Mouse (Mus musculus) embryonic facial prominence, embryonic 11.5 days (tissue): ENCODE results near the gene Gstp1. TPM values are rescaled to one million over a fixed set of nuclear protein-coding genes. Genes with fewer than 3 reads are reported as not detected.
A peak's percentile ranks its signal among the peaks of the same experiment; 100 is the strongest.
"Not testable (repeated sequence)": the region's sequence is repeated elsewhere in the genome, so short reads cannot be mapped to it uniquely, and the experiment has no call there.

Experiments used
- ATAC-seq: fragments of 200-750 bp; cut with Nextera tagmentation; replicated peaks from 2 replicates; pipeline ENCODE4 v1.8.0; 2017; ENCODE audit warnings: low read depth; ENCODE audit not compliant: insufficient number of reproducible peaks, low FRiP score, low TSS enrichment
- DNase-seq: peaks from one replicate; pipeline ENCODE4 v3.0.0-alpha.2; 2015; ENCODE audit warnings: low spot score
- H3K27ac ChIP-seq: fragments of 300-500 bp; sonication (generic); replicated peaks from 2 replicates; pipeline ENCODE4 v1.5.1; 2014; ENCODE audit warnings: mild to moderate bottlenecking, low read depth, low read length, control low read depth
- H3K27me3 ChIP-seq: fragments of 300-500 bp; sonication (generic); 2 replicates; pipeline ENCODE4 v1.6.1; 2014; ENCODE audit warnings: mild to moderate bottlenecking, low read length, moderate library complexity, mixed read lengths; ENCODE audit not compliant: control insufficient read depth, insufficient read depth
- H3K36me3 ChIP-seq: fragments of 300-500 bp; sonication (generic); replicated peaks from 2 replicates; pipeline ENCODE4 v1.6.1; 2014; ENCODE audit warnings: low read depth, mild to moderate bottlenecking, low read length, moderate library complexity, mixed read lengths; ENCODE audit not compliant: control insufficient read depth, insufficient read depth
- H3K4me1 ChIP-seq: fragments of 300-500 bp; sonication (generic); 2 replicates; pipeline ENCODE4 v1.6.1; 2014; ENCODE audit warnings: low read length, mixed read lengths; ENCODE audit not compliant: control insufficient read depth, insufficient read depth
- H3K4me2 ChIP-seq: fragments of 300-500 bp; sonication (generic); 2 replicates; pipeline ENCODE4 v1.6.1; 2014; ENCODE audit warnings: low read depth, mild to moderate bottlenecking, control low read depth, low read length, moderate library complexity
- H3K4me3 ChIP-seq: fragments of 300-500 bp; sonication (generic); 2 replicates; pipeline ENCODE4 v1.5.1; 2014; ENCODE audit warnings: low read depth, low read length, control low read depth
- H3K9ac ChIP-seq: fragments of 300-500 bp; sonication (generic); replicated peaks from 2 replicates; pipeline ENCODE4 v1.6.1; 2014; ENCODE audit warnings: mild to moderate bottlenecking, control low read depth, low read length
- H3K9me3 ChIP-seq: fragments of 300-500 bp; sonication (generic); replicated peaks from 2 replicates; pipeline ENCODE4 v1.6.1; 2016; ENCODE audit warnings: mild to moderate bottlenecking, low read length, inconsistent platforms, mixed read lengths; ENCODE audit not compliant: control insufficient read depth
- WGBS: fragments of 180-500 bp; shearing (Covaris S2); extraction: QIAGEN DNeasy Blood & Tissue Kit; methylation state at CpG from one replicate; pipeline ENCODE4 v1.1.7; 2014; 5-methylcytosine and 5-hydroxymethylcytosine counted together
- polyA plus RNA-seq: library from polyadenylated mRNA; unstranded; fragments of >200 nt; fragmentation: Nextera tagmentation; extraction: Ambion mirVana; gene quantifications from 2 replicates; pipeline ENCODE4 v1.2.1, GENCODE M21; 2014

Gene Gstp1
- polyA plus RNA-seq, 1 experiment from 2014 or later, result 405 TPM

DNA sequence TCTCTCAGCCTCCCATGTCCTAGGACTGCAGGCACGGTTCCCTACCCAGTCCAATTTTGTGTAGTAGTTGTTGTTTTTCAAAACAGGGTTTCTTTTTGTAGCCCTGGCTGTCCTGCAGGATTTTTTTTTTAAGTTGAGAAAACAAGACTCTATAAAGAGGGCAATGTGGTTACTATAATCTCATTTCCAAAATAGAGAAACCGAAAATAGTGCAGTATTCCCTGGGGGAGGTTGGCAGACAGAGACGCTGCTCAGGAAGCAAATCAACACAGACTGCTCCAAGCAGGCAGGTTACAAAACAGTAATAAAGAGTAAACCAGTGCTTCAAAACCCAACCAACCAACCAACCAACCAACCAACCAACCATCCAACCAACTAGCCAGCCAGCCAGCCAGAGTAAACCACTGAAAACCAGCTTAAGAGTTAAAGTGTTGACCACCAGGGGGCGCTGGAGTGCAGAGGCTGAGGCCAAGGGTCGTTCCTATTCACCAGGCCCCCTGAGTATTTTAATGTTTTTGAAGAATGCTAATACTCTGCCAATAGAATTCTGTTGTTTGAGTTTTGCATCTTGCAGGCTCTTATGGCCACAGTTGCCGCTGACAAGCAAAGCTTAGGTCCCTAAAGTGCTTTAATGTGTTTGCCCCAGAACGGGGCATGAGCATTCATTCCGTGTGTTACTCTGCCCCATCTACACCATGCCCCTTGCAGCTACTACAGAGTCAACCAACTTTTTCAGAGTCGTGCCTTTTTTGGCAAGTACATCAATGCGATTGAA is 14.1 kb upstream of the Gstp1 start:
- no peak overlapping the region for H3K27ac ChIP-seq
- H3K4me2 ChIP-seq, result no peak overlapping the region
- H3K4me3 ChIP-seq, result no peak overlapping the region
- ATAC-seq (no peak), DNase-seq (peak; percentile 77)
- H3K4me1 ChIP-seq, result no peaks in the 10 kb centered on the region
- no peaks in the 10 kb centered on the region for H3K9me3 ChIP-seq
- H3K36me3 ChIP-seq, result no peaks in the 10 kb centered on the region
- no peak overlapping the region for H3K9ac ChIP-seq
- no peaks in the 10 kb centered on the region for H3K27me3 ChIP-seq
- 51% methylated on average over 10 of the region's 10 CpGs for WGBS

DNA sequence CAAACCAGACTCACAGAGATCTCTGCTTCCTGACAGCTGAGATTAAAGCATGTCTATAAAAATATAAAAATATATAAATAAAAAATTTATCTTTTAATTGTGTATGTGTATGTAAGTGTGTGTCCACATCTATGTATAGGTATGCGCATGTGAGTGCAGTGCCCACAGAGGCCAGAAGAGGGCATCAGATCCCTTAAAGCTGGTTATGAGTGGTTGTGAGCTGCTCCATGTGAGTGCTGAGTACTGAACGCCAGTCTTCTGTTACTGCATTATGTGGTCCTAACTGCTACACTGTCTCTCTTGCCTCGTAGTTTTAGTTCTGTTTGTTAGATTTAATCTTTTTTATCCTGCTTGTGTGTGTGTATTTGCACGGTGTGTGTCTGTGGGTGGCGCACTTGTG is 13.2 kb upstream of the Gstp1 start:
- H3K4me2 ChIP-seq, result no peak overlapping the region
- H3K4me3 ChIP-seq, result no peak overlapping the region
- no peaks in the 10 kb centered on the region for H3K36me3 ChIP-seq
- H3K27ac ChIP-seq, result no peak overlapping the region
- 97% methylated on average over 5 of the region's 5 CpGs for WGBS
- H3K27me3 ChIP-seq, result no peaks in the 10 kb centered on the region
- ATAC-seq, result no peak
- H3K9me3 ChIP-seq, result no peaks in the 10 kb centered on the region
- no peak overlapping the region for H3K9ac ChIP-seq
- DNase-seq, result no peak
- H3K4me1 ChIP-seq, result no peaks in the 10 kb centered on the region

DNA sequence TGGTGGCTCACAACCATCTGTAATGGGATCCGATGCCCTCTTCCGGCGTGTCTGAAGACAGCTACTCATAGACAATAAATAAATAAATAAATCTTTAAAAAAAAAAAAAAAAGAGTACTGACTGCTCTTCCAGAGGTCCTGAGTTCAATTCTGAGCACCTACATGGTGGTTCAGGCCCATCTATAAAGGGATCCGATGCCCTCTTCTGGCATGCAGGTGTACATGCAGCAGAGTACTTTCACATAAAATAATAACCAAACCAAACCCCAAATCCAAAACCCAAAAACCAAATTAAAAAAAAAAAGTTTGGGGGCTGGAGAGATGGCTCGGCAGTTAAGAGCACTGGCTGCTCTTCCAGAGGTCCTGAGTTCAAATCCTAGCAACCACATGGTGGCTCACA is 11.3 kb upstream of the Gstp1 start:
- not testable (repeated sequence) for DNase-seq, H3K9ac ChIP-seq, H3K27ac ChIP-seq, H3K36me3 ChIP-seq, ATAC-seq, H3K9me3 ChIP-seq, H3K27me3 ChIP-seq, H3K4me1 ChIP-seq, H3K4me2 ChIP-seq, H3K4me3 ChIP-seq
- WGBS, result 77% methylated on average over 5 of the region's 5 CpGs

DNA sequence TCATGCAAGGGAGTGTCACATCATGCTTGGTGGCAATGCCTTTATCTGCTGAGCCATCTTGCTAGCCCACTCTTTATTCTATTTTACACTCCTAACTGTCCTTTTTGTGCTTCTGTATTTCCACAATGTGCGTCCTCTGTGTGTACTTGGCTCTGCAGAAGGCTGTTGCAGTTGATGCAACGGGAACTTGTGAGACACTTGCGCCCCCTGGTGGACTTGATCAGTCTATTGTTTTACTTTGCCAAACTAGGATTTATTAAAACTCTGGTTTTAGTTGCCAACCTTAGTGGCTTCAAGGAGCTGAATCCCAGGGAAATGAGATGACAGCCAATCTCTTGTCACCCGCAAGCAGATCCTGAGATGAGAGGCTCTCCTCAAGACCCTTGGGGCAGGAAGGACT is 10.1 kb upstream of the Gstp1 start:
- DNase-seq (peak; percentile 90), ATAC-seq (no peak)
- no peak overlapping the region for H3K4me3 ChIP-seq
- H3K9ac ChIP-seq, result no peak overlapping the region
- no peaks in the 10 kb centered on the region for H3K4me1 ChIP-seq
- no peak overlapping the region for H3K27ac ChIP-seq
- no peaks in the 10 kb centered on the region for H3K36me3 ChIP-seq
- H3K27me3 ChIP-seq, result no peaks in the 10 kb centered on the region
- H3K4me2 ChIP-seq, result no peak overlapping the region
- no peaks in the 10 kb centered on the region for H3K9me3 ChIP-seq
- 17% methylated on average over 4 of the region's 4 CpGs for WGBS

DNA sequence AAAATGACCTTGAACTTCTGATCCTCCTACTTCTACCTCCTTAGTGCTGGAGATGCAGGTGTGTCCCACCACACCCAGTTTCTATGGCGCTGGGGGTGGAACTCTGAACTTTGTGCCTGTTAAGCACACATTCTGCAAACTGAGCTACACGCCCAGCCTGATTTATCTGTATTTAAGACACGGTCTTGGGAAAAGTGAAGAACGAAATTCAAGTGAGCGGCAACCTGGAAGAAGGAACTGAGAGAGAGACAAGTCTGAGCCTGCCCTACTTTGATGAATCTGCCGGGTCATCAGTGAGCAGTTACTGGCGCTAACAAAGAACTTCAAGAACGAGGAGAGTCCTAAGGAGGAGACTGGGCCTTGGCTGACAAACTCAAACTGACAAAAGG is 9.1 kb upstream of the Gstp1 start:
- peak; percentile 14 for DNase-seq
- 82% methylated on average over 8 of the region's 8 CpGs for WGBS
- no peaks in the 10 kb centered on the region for H3K36me3 ChIP-seq
- no peaks in the 10 kb centered on the region for H3K9me3 ChIP-seq
- no peak overlapping the region for H3K4me3 ChIP-seq
- no peak overlapping the region for H3K9ac ChIP-seq
- no peak overlapping the region for H3K4me2 ChIP-seq
- H3K27me3 ChIP-seq, result no peaks in the 10 kb centered on the region
- no peaks in the 10 kb centered on the region for H3K4me1 ChIP-seq
- H3K27ac ChIP-seq, result no peak overlapping the region
- no peak for ATAC-seq

DNA sequence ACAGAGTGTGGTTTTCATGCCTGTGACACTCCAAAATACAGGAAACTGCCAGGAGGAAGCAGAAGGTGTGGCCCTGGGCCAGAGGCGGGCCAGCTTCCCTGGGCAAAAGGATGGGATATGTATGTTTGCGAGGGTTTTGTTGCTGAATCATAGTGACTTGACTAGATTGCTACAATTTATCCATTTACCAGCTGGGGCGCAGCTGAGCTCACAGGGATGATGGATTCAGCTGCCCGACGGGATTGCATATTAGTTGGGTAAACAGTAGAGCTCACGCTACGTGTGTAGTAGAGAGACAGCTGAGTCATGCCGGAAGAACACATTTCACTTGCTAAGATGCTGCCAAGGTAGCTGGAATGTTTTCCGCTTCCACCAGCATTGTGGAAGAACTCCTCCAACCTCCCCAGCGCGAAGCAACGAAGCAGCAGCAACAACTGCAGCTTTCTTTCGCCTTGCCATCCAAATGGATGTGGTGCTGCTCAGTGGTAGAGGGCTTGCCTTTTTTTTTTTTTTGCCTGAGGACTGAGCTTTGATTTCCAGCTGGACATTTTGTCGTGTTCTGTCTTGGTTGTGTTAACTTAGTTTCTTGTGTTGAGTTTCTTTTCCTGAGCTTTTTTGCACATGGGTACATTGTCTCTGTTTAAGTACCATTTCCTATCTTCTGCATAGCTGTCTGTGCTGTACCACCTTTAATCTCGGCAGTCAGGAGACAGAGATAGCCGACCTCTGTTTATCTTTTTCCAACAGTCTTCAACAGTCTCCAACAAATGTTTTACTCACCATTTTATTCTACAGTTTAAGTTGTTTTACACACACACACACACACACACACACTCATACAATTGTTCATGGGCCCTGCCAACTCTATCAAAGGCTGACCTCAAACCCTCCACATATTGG is 8.4 kb upstream of the Gstp1 start, which contains the start of gene Gstp2:
Gene Gstp2 (minus strand): TSS at position 58 of the 900 bp plus-strand sequence.
- DNase-seq, result peak; percentile 66
- H3K4me2 ChIP-seq, result no peak within 1 kb of the TSS; the same call in 1 of the 2 replicates

DNA sequence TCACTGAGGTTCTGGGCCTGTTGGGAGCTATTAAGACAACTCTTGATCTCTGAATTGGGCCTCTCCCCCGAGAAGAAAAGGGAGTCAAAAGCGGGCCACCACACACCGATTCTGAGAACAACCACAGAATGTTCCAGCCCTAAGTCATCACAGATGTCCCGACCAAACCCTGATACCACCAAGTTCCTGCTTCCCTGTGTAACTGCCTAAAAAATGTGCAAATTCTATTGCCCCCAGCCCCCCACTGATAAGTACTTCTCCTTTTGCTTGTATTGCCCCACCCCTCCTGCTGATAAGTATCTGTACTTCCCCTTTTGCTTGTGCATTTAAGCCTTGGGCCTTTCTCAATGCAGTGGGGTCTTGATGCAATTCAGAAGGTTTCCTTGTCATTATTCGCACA is 6.3 kb upstream of the Gstp1 start:
- not testable (repeated sequence) for H3K4me1 ChIP-seq, H3K9me3 ChIP-seq, DNase-seq, ATAC-seq, H3K27me3 ChIP-seq, H3K4me3 ChIP-seq, H3K9ac ChIP-seq, H3K27ac ChIP-seq, H3K4me2 ChIP-seq, H3K36me3 ChIP-seq
- WGBS, result 87% methylated on average over 5 of the region's 5 CpGs

More for the DNA sequence above, 8.4 kb upstream of the Gstp1 start, which contains the start of gene Gstp2:
- H3K9ac ChIP-seq, result no peak within 1 kb of the TSS
- no peaks in the 10 kb centered on the region for H3K36me3 ChIP-seq
- no peaks in the 10 kb centered on the region for H3K27me3 ChIP-seq
- H3K9me3 ChIP-seq, result no peaks in the 10 kb centered on the region
- 55% methylated on average over 16 of the region's 16 CpGs for WGBS
- no peak within 1 kb of the TSS for H3K27ac ChIP-seq
- ATAC-seq, result no peak
- H3K4me3 ChIP-seq, result no peak within 1 kb of the TSS
- no peaks in the 10 kb centered on the region for H3K4me1 ChIP-seq

DNA sequence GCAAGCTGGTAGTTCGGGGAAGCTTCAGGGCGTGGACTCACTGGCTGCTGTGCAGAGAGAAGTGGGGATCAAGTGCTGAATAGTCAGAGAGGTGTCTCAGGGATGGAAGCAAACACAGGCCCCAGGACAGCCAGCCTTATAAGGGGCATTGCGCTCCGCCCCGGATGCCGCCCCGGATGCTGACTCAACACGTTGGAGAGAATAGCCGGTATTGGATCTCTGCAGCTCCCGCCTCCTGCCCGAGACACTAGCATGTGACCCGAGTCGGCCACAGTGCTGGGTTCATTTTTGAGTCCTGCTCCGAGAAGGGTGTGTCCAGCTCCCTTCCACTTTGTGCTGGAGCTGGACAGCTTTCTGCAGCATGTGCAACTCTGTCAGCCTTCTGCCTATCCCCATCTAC is 4.3 kb upstream of the Gstp1 start:
- WGBS, result 73% methylated on average over 14 of the region's 14 CpGs
- Histone ChIP-seq H3K9me3 (no peaks in the 10 kb centered on the region), H3K4me1 (no peaks in the 10 kb centered on the region), H3K4me3 (no peak overlapping the region), H3K9ac (no peak overlapping the region), H3K4me2 (no peak overlapping the region), H3K27ac (no peak overlapping the region), H3K36me3 (no peaks in the 10 kb centered on the region), H3K27me3 (no peaks in the 10 kb centered on the region)
- ATAC-seq, result no peak
- no peak for DNase-seq
